Mouse (Mus musculus) liver, embryonic 11.5 days (tissue): ENCODE measurements at regions not wholly inside any gene's neighbourhood (a gene's known extent, or its start where the extent isn't known, plus 50 kb on each side); places are given as distances from the start of the nearest gene placed in this dataset.

Experiments used
- ATAC-seq: fragments of 200-750 bp; cut with Nextera tagmentation; replicated peaks from 2 replicates; pipeline ENCODE4 v1.8.0; 2017; ENCODE audit warnings: moderate number of reproducible peaks, mild to moderate bottlenecking, moderate TSS enrichment, moderate library complexity; ENCODE audit not compliant: low FRiP score
- DNase-seq: peaks from one replicate; pipeline ENCODE4 v3.0.0-alpha.2; 2017; ENCODE audit warnings: low spot score
- H3K27ac ChIP-seq: fragments of 300-500 bp; sonication (generic); 2 replicates; pipeline ENCODE4 v1.5.1; 2014; ENCODE audit warnings: mild to moderate bottlenecking, low read depth, low read length, control low read depth
- H3K27me3 ChIP-seq: fragments of 300-500 bp; sonication (generic); replicated peaks from 2 replicates; pipeline ENCODE4 v1.6.1; 2014; ENCODE audit warnings: low read length, mixed read lengths; ENCODE audit not compliant: control insufficient read depth, insufficient read depth
- H3K36me3 ChIP-seq: fragments of 300-500 bp; sonication (generic); 2 replicates; pipeline ENCODE4 v1.6.1; 2014; ENCODE audit warnings: mild to moderate bottlenecking, low read length, moderate library complexity, mixed read lengths; ENCODE audit not compliant: control insufficient read depth, insufficient read depth
- H3K4me1 ChIP-seq: fragments of 300-500 bp; sonication (generic); replicated peaks from 2 replicates; pipeline ENCODE4 v1.6.1; 2014; ENCODE audit warnings: low read length, mixed read lengths; ENCODE audit not compliant: control insufficient read depth, insufficient read depth
- H3K4me2 ChIP-seq: fragments of 300-500 bp; sonication (generic); 2 replicates; pipeline ENCODE4 v1.6.1; 2014; ENCODE audit warnings: mild to moderate bottlenecking, control low read depth, moderate library complexity
- H3K4me3 ChIP-seq: fragments of 300-500 bp; sonication (generic); 2 replicates; pipeline ENCODE4 v1.5.1; 2014; ENCODE audit warnings: low read depth, low read length, control low read depth
- H3K9ac ChIP-seq: fragments of 300-500 bp; sonication (generic); 2 replicates; pipeline ENCODE4 v1.6.1; 2014; ENCODE audit warnings: low read depth, low read length, control low read depth
- H3K9me3 ChIP-seq: fragments of 300-500 bp; sonication (generic); 2 replicates; pipeline ENCODE4 v1.6.1; 2016; ENCODE audit warnings: low read length, inconsistent platforms, mixed read lengths; ENCODE audit not compliant: control insufficient read depth
- WGBS: fragments of 180-500 bp; shearing (Covaris S2); extraction: QIAGEN DNeasy Blood & Tissue Kit; methylation state at CpG from one replicate; pipeline ENCODE4 v1.1.7; 2014; 5-methylcytosine and 5-hydroxymethylcytosine counted together

GRCm38 (mm10) chr7:129982411-129982810 is 390.7 kb downstream of the Wdr11 start:
- no peak overlapping the region for H3K27ac ChIP-seq
- H3K4me3 ChIP-seq, result no peak overlapping the region
- WGBS, result 72% methylated on average over 5 of the region's 5 CpGs
- H3K4me2 ChIP-seq, result no peak overlapping the region
- no peaks in the 10 kb centered on the region for H3K27me3 ChIP-seq
- H3K9me3 ChIP-seq, result no peaks in the 10 kb centered on the region
- no peaks in the 10 kb centered on the region for H3K36me3 ChIP-seq
- ATAC-seq (no peak), DNase-seq (no peak)
- H3K4me1 ChIP-seq, result peaks cover 8% of the 10 kb centered on the region
- no peak overlapping the region for H3K9ac ChIP-seq

DNA sequence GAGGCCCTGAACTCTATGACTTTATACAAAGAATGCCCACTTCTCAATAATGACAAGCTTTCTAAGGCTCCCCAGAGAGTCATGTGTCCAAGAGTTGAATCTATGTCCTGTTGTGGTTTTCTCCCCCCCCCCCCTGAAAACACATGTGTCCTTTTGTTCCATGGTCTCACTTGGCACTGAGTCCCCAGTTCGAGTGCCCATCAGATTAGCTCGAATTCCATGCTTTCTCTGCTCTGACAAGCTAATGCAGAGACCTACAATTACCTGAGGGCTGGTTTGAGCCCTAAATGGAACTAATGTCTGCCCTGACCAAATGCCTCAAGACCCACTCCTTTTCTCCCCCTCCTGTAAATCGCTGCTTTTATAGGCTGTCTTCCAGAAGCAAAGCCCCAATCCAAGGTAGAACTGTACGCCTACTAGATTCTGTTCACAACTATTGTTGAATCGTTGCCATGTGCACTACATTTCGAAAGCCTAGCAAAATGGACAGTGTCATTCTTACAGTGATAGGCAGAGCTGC is 392.0 kb downstream of the Wdr11 start:
- DNase-seq (no peak), ATAC-seq (no peak)
- 87% methylated on average over 6 of the region's 6 CpGs for WGBS
- H3K9me3 ChIP-seq, result no peaks in the 10 kb centered on the region
- H3K27ac ChIP-seq, result no peak overlapping the region
- no peaks in the 10 kb centered on the region for H3K36me3 ChIP-seq
- no peak overlapping the region for H3K4me3 ChIP-seq
- peaks cover 10% of the 10 kb centered on the region for H3K4me1 ChIP-seq
- H3K27me3 ChIP-seq, result no peaks in the 10 kb centered on the region
- H3K4me2 ChIP-seq, result no peak overlapping the region
- H3K9ac ChIP-seq, result no peak overlapping the region

DNA sequence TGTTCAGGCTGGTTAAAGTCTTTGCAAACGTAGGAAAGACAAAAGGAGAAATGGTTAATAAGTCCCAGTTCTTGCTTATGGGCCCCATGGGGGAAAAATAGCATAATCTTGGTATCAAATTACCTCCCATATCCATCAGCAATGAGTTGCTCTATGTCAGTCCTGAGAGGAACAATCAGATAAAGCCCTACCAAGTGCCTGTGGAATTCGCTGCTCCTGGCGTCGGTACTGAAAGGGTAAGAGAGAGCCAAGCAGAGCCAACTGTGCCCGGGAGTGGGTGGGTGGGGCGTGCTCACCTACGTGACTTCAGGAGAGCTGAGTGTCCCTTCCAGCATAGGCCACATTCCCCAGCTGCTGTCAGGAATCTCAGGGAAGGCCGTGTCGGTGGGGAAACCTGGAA is 392.7 kb downstream of the Wdr11 start:
- WGBS, result 72% methylated on average over 9 of the region's 9 CpGs
- DNase-seq, result no peak
- no peak overlapping the region for H3K27ac ChIP-seq
- H3K9me3 ChIP-seq, result no peaks in the 10 kb centered on the region
- no peak overlapping the region for H3K9ac ChIP-seq
- H3K4me1 ChIP-seq, result peaks cover 10% of the 10 kb centered on the region
- no peak overlapping the region for H3K4me2 ChIP-seq
- no peak overlapping the region for H3K4me3 ChIP-seq
- ATAC-seq, result no peak
- H3K27me3 ChIP-seq, result no peaks in the 10 kb centered on the region
- H3K36me3 ChIP-seq, result no peaks in the 10 kb centered on the region

DNA sequence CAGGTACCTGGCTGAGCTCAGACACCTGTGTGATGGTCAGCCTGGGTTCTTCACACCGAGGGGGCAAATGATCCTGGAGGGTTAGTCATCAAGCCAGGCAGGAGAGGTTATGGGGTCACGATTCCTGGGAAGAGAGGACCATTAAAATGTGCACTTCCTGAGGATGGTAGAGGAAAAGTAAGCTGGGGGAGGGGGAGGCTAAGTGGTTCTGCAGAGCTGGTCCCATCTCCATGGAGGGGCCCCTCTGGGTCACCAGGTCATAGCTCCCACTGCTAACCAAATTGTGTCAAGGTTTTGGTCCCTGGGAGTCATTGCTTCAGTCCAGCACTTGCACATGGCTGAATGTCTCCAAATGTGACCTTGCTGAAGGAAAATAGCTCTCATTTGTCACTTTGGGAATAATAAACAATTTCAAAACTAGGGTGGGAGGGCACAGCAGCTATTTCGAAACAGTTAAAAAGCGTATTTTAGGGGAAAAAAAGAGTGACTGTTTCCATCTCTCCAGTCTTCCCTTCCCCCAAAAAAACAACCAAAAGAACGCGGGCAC is 395.5 kb downstream of the Wdr11 start:
- no peak for ATAC-seq
- no peaks in the 10 kb centered on the region for H3K9me3 ChIP-seq
- no peak for DNase-seq
- no peak overlapping the region for H3K4me2 ChIP-seq
- no peak overlapping the region for H3K4me3 ChIP-seq
- H3K36me3 ChIP-seq, result no peaks in the 10 kb centered on the region
- H3K27ac ChIP-seq, result no peak overlapping the region
- H3K27me3 ChIP-seq, result no peaks in the 10 kb centered on the region
- H3K9ac ChIP-seq, result no peak overlapping the region
- WGBS, result 58% methylated on average over 6 of the region's 6 CpGs
- peaks cover 12% of the 10 kb centered on the region for H3K4me1 ChIP-seq

DNA sequence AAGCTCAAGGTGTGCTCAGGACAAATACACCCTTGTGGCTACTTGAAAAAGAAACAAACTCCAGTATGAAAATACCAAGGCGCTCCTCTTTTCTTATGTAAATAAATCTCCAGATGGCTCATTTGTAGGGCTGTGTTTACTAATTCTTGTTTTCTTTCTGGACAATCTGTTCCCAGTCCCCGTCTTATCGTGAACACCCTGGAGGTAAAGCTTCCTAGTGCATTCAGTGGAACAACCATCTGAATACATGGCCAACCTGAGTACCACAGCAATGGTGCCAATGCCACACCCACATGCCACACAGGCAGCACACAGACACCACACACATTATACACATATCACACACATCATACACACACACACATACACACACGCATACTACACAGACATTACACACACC is 396.1 kb downstream of the Wdr11 start:
- Histone ChIP-seq H3K27ac (no peak overlapping the region), H3K4me1 (peaks cover 12% of the 10 kb centered on the region), H3K4me2 (no peak overlapping the region), H3K36me3 (no peaks in the 10 kb centered on the region), H3K9me3 (no peaks in the 10 kb centered on the region), H3K27me3 (no peaks in the 10 kb centered on the region), H3K9ac (no peak overlapping the region), H3K4me3 (no peak overlapping the region)
- 70% methylated on average over 4 of the region's 4 CpGs for WGBS
- DNase-seq (no peak), ATAC-seq (no peak)

DNA sequence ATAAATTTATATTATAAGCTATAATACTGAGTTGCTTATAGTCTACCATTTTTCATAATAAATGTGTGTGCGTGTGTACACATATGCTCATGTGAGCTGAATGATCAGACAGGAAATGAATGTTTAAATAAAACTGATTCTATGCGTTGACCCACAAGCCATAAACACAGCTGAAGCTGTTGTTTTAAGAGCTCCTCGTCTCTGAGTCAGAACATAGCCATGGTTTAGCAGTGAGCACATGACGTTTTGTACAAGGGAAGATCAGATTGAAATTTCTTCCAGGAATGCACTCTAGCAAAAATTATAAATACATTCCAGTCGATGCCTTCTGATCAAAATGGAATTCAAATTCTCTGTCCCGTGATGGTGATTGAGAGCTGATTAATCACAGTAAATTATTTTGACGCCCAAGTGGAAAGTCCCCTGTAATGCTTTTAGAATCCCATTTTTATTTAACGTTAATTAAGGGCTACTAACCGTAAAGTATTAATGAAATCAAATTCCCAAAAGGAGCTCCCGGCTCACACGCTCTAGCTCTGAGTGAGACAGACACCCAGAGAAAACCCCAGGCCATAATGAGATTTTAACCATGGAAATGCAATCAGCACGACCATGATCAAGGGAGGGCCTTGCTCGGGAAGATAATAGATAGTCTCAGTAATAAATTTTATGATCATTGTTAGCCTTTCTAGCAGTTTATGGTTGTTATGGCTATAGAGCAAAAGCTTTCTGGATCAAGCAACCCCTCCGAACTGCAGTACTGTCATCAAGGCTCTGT is 402.0 kb downstream of the Wdr11 start:
- H3K27ac ChIP-seq, result no peak overlapping the region
- H3K9ac ChIP-seq, result no peak overlapping the region
- ATAC-seq (no peak), DNase-seq (no peak)
- no peak overlapping the region for H3K4me3 ChIP-seq
- H3K9me3 ChIP-seq, result no peaks in the 10 kb centered on the region
- 77% methylated on average over 14 of the region's 14 CpGs for WGBS
- no peak overlapping the region for H3K4me2 ChIP-seq
- 0 out of 2 replicates have a peak, but pooled peaks cover 2% of the 10 kb centered on the region for H3K4me1 ChIP-seq
- no peaks in the 10 kb centered on the region for H3K36me3 ChIP-seq
- no peaks in the 10 kb centered on the region for H3K27me3 ChIP-seq

- WGBS, result 87% methylated on average over 7 of the region's 7 CpGs
- H3K27me3 ChIP-seq, result no peaks in the 10 kb centered on the region
- no peaks in the 10 kb centered on the region for H3K9me3 ChIP-seq
- H3K4me2 ChIP-seq, result no peak overlapping the region
- no peak overlapping the region for H3K4me3 ChIP-seq
- no peak overlapping the region for H3K27ac ChIP-seq
- H3K36me3 ChIP-seq, result no peaks in the 10 kb centered on the region
- 0 out of 2 replicates have a peak, but pooled peaks cover 2% of the 10 kb centered on the region for H3K4me1 ChIP-seq
- DNase-seq (no peak), ATAC-seq (no peak)
- no peak overlapping the region for H3K9ac ChIP-seq
Measured at GRCm38 (mm10) chr7:129995529-129995928, 403.9 kb downstream of the Wdr11 start.

DNA sequence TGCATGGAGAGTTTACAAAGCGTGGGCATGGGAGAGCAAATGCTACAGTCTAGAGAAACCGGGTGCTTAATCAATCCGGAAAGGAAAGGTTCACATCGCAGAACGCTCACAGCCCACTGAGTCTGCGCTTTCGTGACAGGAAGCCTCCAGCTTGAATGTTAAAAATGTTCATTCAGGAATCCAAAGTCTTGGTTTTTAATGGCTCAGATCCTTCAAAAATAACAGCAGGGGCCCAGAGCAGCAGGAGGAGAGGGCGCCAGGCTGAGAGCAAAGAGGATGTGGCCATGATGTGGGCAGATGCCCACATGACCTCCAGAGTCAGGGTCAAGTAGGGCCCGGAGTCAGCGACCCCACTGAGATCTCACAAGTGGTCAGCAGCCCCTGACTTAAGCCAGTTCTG is 409.4 kb downstream of the Wdr11 start:
- ATAC-seq (no peak), DNase-seq (no peak)
- no peaks in the 10 kb centered on the region for H3K36me3 ChIP-seq
- no peaks in the 10 kb centered on the region for H3K27me3 ChIP-seq
- no peak overlapping the region for H3K4me3 ChIP-seq
- no peak overlapping the region for H3K27ac ChIP-seq
- H3K9ac ChIP-seq, result no peak overlapping the region
- H3K4me1 ChIP-seq, result no peaks in the 10 kb centered on the region
- H3K9me3 ChIP-seq, result no peaks in the 10 kb centered on the region
- 66% methylated on average over 10 of the region's 10 CpGs for WGBS
- H3K4me2 ChIP-seq, result no peak overlapping the region

- no peak overlapping the region for H3K4me2 ChIP-seq
- ATAC-seq, result no peak
- no peak for DNase-seq
- 72% methylated on average over 12 of the region's 12 CpGs for WGBS
- H3K36me3 ChIP-seq, result no peaks in the 10 kb centered on the region
- no peak overlapping the region for H3K4me3 ChIP-seq
- no peaks in the 10 kb centered on the region for H3K27me3 ChIP-seq
- no peaks in the 10 kb centered on the region for H3K4me1 ChIP-seq
- no peaks in the 10 kb centered on the region for H3K9me3 ChIP-seq
- no peak overlapping the region for H3K27ac ChIP-seq
- H3K9ac ChIP-seq, result no peak overlapping the region
Measured at GRCm38 (mm10) chr7:130002002-130002401, 410.3 kb downstream of the Wdr11 start.
